Mouse (Mus musculus) kidney, adult 2 months (tissue): ENCODE results near the gene Entpd6.

Experiments used
- CTCF ChIP-seq: fragments of 200-500 bp; conservative IDR thresholded peaks from 2 replicates; pipeline ENCODE4 v1.5.1; 2011; ENCODE audit warnings: low read depth, mild to moderate bottlenecking, control low read depth, low read length, moderate library complexity, mixed read lengths; ENCODE audit not compliant: insufficient read depth, insufficient read length
- POLR2A ChIP-seq: fragments of 200-500 bp; IDR thresholded peaks from one replicate; pipeline ENCODE4 v1.6.1; 2011; ENCODE audit warnings: low read depth, low read length, control low read depth

- TF ChIP-seq POLR2A (no peak), CTCF (no peak)
Observed at GRCm38 (mm10) chr2:150740145-150740841, 8.5 kb upstream of the Entpd6 start.
